Mouse (Mus musculus): ENCODE data around the gene 9230110F15Rik.
"Not testable (repeated sequence)": the region's sequence is repeated elsewhere in the genome, so short reads cannot be mapped to it uniquely, and the experiment has no call there.

Gene 9230110F15Rik

GRCm38 (mm10) chr9:35844050-35844449 lies at the start of gene 9230110F15Rik:
Gene 9230110F15Rik, minus strand, starts transcription at chr9:35844150.
- DNase-seq: no peak

- DNase-seq: not testable (repeated sequence)
Measured at GRCm38 (mm10) chr9:35893112-35893511, 49.2 kb upstream of the 9230110F15Rik start.

- not testable (repeated sequence) for DNase-seq
Measured at GRCm38 (mm10) chr9:35817881-35818280, 26.1 kb downstream of the 9230110F15Rik start.

- no peak for DNase-seq
Measured at GRCm38 (mm10) chr9:35798146-35798545, 45.8 kb downstream of the 9230110F15Rik start.

GRCm38 (mm10) chr9:35790001-35790400 lies 53.9 kb downstream of the 9230110F15Rik start, which contains the start of the genes Gm27235 and D730048I06Rik:
Gene Gm27235, minus strand, starts transcription at chr9:35790101.
Gene D730048I06Rik, minus strand, starts transcription at chr9:35790112.
- no peak for DNase-seq

Data from right cerebral cortex, postnatal 14 days (tissue).